Mouse (Mus musculus) adrenal gland, postnatal 4 days (tissue): Measurements from ENCODE around the gene Rsph9. TPM values are rescaled to one million over a fixed set of nuclear protein-coding genes. Genes with fewer than 3 reads are reported as not detected.

Experiments
- DNase-seq, 2 experiments: peaks; one replicate each; pipeline ENCODE4 v3.0.0; 2021 to 2022; ENCODE audit warnings: low spot score in 2 of 2, mixed read lengths in 2 of 2
- total RNA-seq, 2 experiments: library from RNA; stranded (reverse); gene quantifications; 2 replicates each; pipeline ENCODE4 v1.2.3; 2021

Gene Rsph9
- total RNA-seq, 2 experiments from 2014 or later = 10.2 to 13.4 TPM

GRCm38 (mm10) chr17:46108286-46108685, 35.7 kb downstream of the Rsph9 start:
- DNase-seq = no peak

- DNase-seq = no peak
Observed at GRCm38 (mm10) chr17:46104487-46104886, 39.5 kb downstream of the Rsph9 start.

GRCm38 (mm10) chr17:46102608-46103159, 41.3 kb downstream of the Rsph9 start:
- DNase-seq = no peak

- DNase-seq = no peak
Observed at GRCm38 (mm10) chr17:46101906-46102305, 42.1 kb downstream of the Rsph9 start.

GRCm38 (mm10) chr17:46098525-46098924, 45.5 kb downstream of the Rsph9 start:
- DNase-seq = no peak

- no peak for DNase-seq
Observed at GRCm38 (mm10) chr17:46091899-46092298, 52.1 kb downstream of the Rsph9 start.

GRCm38 (mm10) chr17:46091351-46091750, 52.7 kb downstream of the Rsph9 start:
- no peak for DNase-seq

- no peak for DNase-seq
Observed at GRCm38 (mm10) chr17:46086341-46086870, 57.6 kb downstream of the Rsph9 start.

- DNase-seq = peak; percentile 50 to 70
Observed at GRCm38 (mm10) chr17:46084091-46084501, 59.9 kb downstream of the Rsph9 start.

- DNase-seq = no peak
Observed at GRCm38 (mm10) chr17:46083381-46083780, 60.6 kb downstream of the Rsph9 start.

- DNase-seq = no peak
Observed at GRCm38 (mm10) chr17:46081657-46082056, 62.4 kb downstream of the Rsph9 start.

GRCm38 (mm10) chr17:46081042-46081441, 63.0 kb downstream of the Rsph9 start:
- DNase-seq = no peak

- no peak for DNase-seq
Observed at GRCm38 (mm10) chr17:46080388-46080787, 63.6 kb downstream of the Rsph9 start.

- no peak for DNase-seq
Observed at GRCm38 (mm10) chr17:46079037-46079436, 65.0 kb downstream of the Rsph9 start.

- DNase-seq = no peak
Observed at GRCm38 (mm10) chr17:46077921-46078534, 66.0 kb downstream of the Rsph9 start.

GRCm38 (mm10) chr17:46076260-46076551, 67.8 kb downstream of the Rsph9 start:
- no peak for DNase-seq

GRCm38 (mm10) chr17:46075551-46076259, 68.3 kb downstream of the Rsph9 start:
- no peak for DNase-seq

- DNase-seq = no peak
Observed at GRCm38 (mm10) chr17:46075116-46075485, 68.9 kb downstream of the Rsph9 start.

GRCm38 (mm10) chr17:46074398-46075115, 69.5 kb downstream of the Rsph9 start:
- DNase-seq = no peak

GRCm38 (mm10) chr17:46073730-46074301, 70.2 kb downstream of the Rsph9 start:
- peak; percentile 24 to 66 for DNase-seq
